Mouse (Mus musculus): ENCODE data around the gene Tprg. TPM values are rescaled to one million over a fixed set of nuclear protein-coding genes. Genes with fewer than 3 reads are reported as not detected.

Gene Tprg
- polyA plus RNA-seq, 1 experiment = not detected

DNA sequence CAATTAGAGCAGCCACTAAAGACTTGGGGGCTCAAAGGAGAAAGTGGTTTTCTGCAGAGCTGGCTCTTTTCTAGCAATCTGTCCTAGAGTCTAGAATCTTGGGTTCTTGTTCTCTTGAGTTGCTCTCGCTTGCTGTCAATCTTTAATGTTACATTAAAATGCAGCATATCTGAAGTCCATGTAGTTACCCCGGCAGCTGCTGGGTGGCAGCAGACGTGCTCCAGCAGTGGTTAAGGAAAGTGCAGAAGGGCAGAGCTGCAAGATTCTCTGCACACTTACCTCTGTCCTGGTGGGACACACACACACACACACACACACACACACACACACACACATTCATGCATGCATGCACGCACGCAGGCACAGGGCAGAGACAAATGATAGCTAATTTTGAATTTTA lies 88.2 kb downstream of the Tprg start:
- no peak overlapping the region for H3K4me3 ChIP-seq (ENCODE audit: insufficient read depth, low read length)
- no peaks in the 10 kb centered on the region for H3K4me1 ChIP-seq (ENCODE audit: control insufficient read depth, insufficient read depth, low read length)
- no peak overlapping the region for H3K27ac ChIP-seq (ENCODE audit: insufficient read depth, low read depth, low read length)
- TF ChIP-seq POLR2A (IDR thresholded peaks at IDR 0.05; ENCODE audit: borderline replicate concordance, low read depth, low read length) (no peak), CTCF (IDR thresholded peaks at IDR 0.05; ENCODE audit: low read depth, low read length) (no peak)

DNA sequence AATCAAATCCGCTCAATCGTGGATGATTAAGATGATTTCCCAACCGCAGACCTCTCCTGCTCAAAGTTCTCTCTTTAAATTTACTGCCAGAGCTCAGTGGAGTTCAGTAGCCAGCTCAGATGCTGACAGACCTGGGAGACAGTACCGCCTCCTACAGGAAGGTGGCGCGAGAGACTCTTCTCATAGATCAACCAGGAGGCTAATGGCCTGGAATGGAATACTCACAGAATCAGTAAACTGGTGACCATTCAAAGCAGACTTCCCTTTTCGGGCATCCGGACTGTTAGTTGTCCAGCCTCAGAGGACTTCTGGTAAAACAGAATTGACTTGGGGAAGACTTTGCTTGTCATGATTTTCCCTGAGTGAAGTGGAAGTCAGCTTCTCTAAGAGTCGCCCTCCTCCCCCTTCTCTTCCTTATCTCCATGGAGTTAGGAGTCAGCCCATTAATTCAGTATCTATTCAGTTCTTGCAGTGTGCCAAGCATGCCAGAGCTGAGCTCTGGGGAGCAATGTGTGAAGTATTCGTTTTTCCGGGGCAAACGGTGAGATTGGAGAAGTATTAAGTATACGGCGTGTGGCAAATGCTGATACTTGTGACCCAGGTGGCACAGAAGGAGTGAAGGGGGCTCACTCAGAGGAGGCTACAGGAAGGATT lies 90.2 kb downstream of the Tprg start:
- H3K27ac ChIP-seq (ENCODE audit: insufficient read depth, low read depth, low read length) = no peak overlapping the region
- TF ChIP-seq POLR2A (IDR thresholded peaks at IDR 0.05; ENCODE audit: borderline replicate concordance, low read depth, low read length) (no peak), CTCF (IDR thresholded peaks at IDR 0.05; ENCODE audit: low read depth, low read length) (0 out of 2 replicates have a peak, but pooled peaks have one; percentile 26)
- H3K4me1 ChIP-seq (ENCODE audit: control insufficient read depth, insufficient read depth, low read length) = no peaks in the 10 kb centered on the region
- no peak overlapping the region for H3K4me3 ChIP-seq (ENCODE audit: insufficient read depth, low read length)

DNA sequence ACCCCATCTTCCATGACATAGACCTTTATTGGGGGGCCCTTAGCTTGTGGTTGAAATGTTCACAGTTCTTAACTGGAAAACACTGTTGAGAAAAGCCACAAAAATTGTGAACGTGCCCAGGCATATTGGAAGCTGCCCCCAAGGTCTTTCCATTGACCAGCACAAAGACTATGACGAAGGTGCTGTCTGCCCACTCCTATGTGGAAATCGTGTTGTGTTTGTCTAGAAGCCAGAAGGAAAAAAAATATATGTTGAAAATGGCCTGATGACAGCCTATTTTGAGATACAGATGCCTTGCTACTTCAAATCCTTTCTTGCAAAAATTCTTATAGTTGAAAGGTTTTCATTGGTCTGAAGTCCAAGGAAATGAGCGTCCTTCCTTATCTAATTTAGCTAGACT lies 91.1 kb downstream of the Tprg start:
- no peaks in the 10 kb centered on the region for H3K4me1 ChIP-seq (ENCODE audit: control insufficient read depth, insufficient read depth, low read length)
- no peak for TF ChIP-seq CTCF (IDR thresholded peaks at IDR 0.05; ENCODE audit: low read depth, low read length)
- no peak for TF ChIP-seq POLR2A (IDR thresholded peaks at IDR 0.05; ENCODE audit: borderline replicate concordance, low read depth, low read length)
- H3K27ac ChIP-seq (ENCODE audit: insufficient read depth, low read depth, low read length) = no peak overlapping the region
- no peak overlapping the region for H3K4me3 ChIP-seq (ENCODE audit: insufficient read depth, low read length)

- Histone ChIP-seq H3K4me1 (ENCODE audit: control insufficient read depth, insufficient read depth, low read length) (no peaks in the 10 kb centered on the region), H3K27ac (ENCODE audit: insufficient read depth, low read depth, low read length) (no peak overlapping the region), H3K4me3 (ENCODE audit: insufficient read depth, low read length) (no peak overlapping the region)
- TF ChIP-seq POLR2A (IDR thresholded peaks at IDR 0.05; ENCODE audit: borderline replicate concordance, low read depth, low read length) = no peak
- no peak for TF ChIP-seq CTCF (IDR thresholded peaks at IDR 0.05; ENCODE audit: low read depth, low read length)
These were observed 99.0 kb downstream of the Tprg start for GRCm38 (mm10) chr16:25385498-25386192.

DNA sequence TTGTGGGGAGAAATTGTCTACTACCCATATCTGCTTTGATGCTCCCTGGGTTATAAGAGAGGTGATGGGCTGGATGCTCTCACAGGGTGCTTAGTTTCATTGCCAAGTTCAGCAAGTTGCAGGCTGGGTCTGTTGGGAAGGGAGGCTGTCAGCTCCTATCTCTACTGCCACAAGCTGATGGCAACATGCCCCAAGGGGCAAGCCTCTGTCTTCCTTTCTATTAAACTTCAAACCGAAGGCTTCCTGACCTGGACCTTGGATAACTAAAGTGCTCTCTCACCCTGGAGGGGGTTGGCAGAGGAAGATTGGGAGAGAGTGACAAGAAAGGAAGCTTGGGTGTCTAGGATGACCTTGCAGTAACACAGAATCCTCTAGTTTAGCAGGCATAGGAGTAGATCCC lies 108.1 kb downstream of the Tprg start:
- Histone ChIP-seq H3K27ac (ENCODE audit: insufficient read depth, low read depth, low read length) (no peak overlapping the region), H3K4me3 (ENCODE audit: insufficient read depth, low read length) (no peak overlapping the region), H3K4me1 (ENCODE audit: control insufficient read depth, insufficient read depth, low read length) (no peaks in the 10 kb centered on the region)
- no peak for TF ChIP-seq CTCF (IDR thresholded peaks at IDR 0.05; ENCODE audit: low read depth, low read length)
- no peak for TF ChIP-seq POLR2A (IDR thresholded peaks at IDR 0.05; ENCODE audit: borderline replicate concordance, low read depth, low read length)

DNA sequence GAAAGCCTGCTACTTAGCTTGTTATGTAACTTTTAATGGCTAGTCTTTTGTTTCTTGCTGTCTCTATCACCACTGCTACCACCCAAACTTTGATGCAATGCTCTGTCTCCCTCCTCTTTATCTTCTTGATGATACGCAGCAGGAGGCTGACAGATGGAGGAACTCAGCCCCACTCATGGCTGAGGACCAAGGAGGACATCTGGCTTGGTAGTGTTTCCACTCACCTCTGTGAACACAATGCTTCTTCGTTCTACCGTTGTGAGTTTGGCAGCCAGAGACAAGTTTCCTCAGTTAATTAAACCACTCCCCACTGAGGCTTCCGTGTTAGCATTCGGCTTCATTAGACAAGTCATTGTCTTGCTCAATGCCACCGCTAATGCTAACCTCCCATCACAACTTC lies 117.5 kb downstream of the Tprg start:
- TF ChIP-seq CTCF (IDR thresholded peaks at IDR 0.05; ENCODE audit: low read depth, low read length) (no peak), POLR2A (IDR thresholded peaks at IDR 0.05; ENCODE audit: borderline replicate concordance, low read depth, low read length) (no peak)
- no peak overlapping the region for H3K4me3 ChIP-seq (ENCODE audit: insufficient read depth, low read length)
- H3K4me1 ChIP-seq (ENCODE audit: control insufficient read depth, insufficient read depth, low read length) = no peaks in the 10 kb centered on the region
- H3K27ac ChIP-seq (ENCODE audit: insufficient read depth, low read depth, low read length) = no peak overlapping the region

DNA sequence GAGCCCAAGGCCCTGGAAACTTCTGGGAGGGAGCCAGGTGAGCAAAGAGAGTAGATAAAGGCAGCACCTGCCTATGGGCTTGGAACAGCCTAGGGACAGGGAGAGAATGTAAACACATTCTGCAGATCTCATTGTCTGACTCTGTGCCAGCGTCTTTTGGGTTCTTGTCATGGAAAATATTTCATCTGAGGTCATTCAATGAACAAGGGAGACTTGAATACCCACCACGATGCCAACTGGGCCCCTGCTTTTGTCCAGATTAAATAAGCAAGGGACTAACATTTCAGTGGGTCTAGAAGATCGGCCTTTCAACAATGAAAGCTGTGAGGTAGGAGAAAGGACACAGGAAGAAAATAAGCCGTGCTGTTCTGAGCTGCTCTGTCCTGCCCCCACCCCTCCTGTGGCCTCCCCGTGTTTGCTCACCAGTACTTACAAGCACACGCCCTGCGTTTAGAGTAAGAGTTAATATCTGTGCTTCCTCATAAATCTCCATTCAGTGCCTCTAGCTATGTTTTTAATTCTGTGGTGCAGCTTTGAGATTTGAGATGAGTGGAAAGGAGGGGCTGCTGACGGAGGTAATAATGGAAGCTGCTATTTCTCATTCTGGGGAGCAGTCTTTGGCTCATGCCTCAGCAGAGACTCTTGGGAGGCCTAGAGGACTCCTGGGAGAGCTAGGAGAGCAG lies 120.7 kb downstream of the Tprg start:
- Histone ChIP-seq H3K4me3 (ENCODE audit: insufficient read depth, low read length) (no peak overlapping the region), H3K4me1 (ENCODE audit: control insufficient read depth, insufficient read depth, low read length) (no peaks in the 10 kb centered on the region), H3K27ac (ENCODE audit: insufficient read depth, low read depth, low read length) (no peak overlapping the region)
- TF ChIP-seq POLR2A (IDR thresholded peaks at IDR 0.05; ENCODE audit: borderline replicate concordance, low read depth, low read length) (no peak), CTCF (IDR thresholded peaks at IDR 0.05; ENCODE audit: low read depth, low read length) (no peak)

GRCm38 (mm10) chr16:25408032-25408431 lies 121.4 kb downstream of the Tprg start:
- Histone ChIP-seq H3K27ac (ENCODE audit: insufficient read depth, low read depth, low read length) (no peak overlapping the region), H3K4me3 (ENCODE audit: insufficient read depth, low read length) (no peak overlapping the region), H3K4me1 (ENCODE audit: control insufficient read depth, insufficient read depth, low read length) (no peaks in the 10 kb centered on the region)
- TF ChIP-seq CTCF (IDR thresholded peaks at IDR 0.05; ENCODE audit: low read depth, low read length) (no peak), POLR2A (IDR thresholded peaks at IDR 0.05; ENCODE audit: borderline replicate concordance, low read depth, low read length) (no peak)

DNA sequence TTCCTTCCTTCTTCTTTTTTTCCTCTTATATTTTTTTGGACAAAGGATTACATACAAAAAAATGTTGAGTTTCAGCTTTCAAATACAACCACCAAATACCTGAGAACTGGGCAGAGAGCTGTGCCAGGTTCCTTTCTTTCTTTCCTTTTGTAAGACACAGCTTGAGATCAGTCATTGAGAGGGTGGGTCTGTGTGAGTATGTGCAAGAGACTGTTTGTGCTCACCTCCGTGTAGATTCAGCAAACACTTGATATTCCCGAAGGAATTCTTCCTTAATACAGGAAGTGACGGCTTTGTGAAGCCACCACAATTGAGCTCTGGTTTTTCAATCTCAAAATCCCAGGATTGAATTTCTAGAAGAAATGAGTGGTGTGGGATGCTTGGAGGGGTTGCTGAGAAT lies 124.7 kb downstream of the Tprg start:
- no peak overlapping the region for H3K4me3 ChIP-seq (ENCODE audit: insufficient read depth, low read length)
- no peak overlapping the region for H3K27ac ChIP-seq (ENCODE audit: insufficient read depth, low read depth, low read length)
- TF ChIP-seq CTCF (IDR thresholded peaks at IDR 0.05; ENCODE audit: low read depth, low read length) = no peak
- no peak for TF ChIP-seq POLR2A (IDR thresholded peaks at IDR 0.05; ENCODE audit: borderline replicate concordance, low read depth, low read length)
- no peaks in the 10 kb centered on the region for H3K4me1 ChIP-seq (ENCODE audit: control insufficient read depth, insufficient read depth, low read length)

DNA sequence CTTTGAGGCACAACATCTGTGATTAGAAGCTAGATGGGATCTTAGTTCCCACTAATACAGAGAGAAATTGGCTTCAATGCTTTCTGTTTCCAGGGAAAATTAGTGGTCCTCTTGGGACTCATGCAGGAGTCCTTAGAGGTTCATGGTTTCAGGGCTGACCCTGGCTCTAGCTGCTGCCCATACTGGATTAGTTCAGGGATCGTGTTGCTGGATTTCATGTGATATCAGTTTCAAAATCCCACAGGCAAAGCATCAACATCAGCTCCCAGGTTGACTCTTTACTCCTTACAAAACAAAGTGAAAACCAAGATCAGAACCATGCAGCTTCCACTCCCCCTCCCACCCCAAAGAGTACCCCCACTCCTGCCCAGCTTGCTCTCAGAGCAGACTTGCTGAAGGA lies 127.3 kb downstream of the Tprg start:
- TF ChIP-seq POLR2A (IDR thresholded peaks at IDR 0.05; ENCODE audit: borderline replicate concordance, low read depth, low read length) = no peak
- no peak for TF ChIP-seq CTCF (IDR thresholded peaks at IDR 0.05; ENCODE audit: low read depth, low read length)
- no peak overlapping the region for H3K27ac ChIP-seq (ENCODE audit: insufficient read depth, low read depth, low read length)
- H3K4me3 ChIP-seq (ENCODE audit: insufficient read depth, low read length) = no peak overlapping the region
- no peaks in the 10 kb centered on the region for H3K4me1 ChIP-seq (ENCODE audit: control insufficient read depth, insufficient read depth, low read length)

All from bone marrow macrophage, adult 2 months (primary cell).